Mouse (Mus musculus): ENCODE results near the gene S100a2. TPM values are rescaled to one million over a fixed set of nuclear protein-coding genes. Genes with fewer than 3 reads are reported as not detected.

S100a2 gene
- total and polyA plus RNA-seq, 3 experiments = not detected

DNA sequence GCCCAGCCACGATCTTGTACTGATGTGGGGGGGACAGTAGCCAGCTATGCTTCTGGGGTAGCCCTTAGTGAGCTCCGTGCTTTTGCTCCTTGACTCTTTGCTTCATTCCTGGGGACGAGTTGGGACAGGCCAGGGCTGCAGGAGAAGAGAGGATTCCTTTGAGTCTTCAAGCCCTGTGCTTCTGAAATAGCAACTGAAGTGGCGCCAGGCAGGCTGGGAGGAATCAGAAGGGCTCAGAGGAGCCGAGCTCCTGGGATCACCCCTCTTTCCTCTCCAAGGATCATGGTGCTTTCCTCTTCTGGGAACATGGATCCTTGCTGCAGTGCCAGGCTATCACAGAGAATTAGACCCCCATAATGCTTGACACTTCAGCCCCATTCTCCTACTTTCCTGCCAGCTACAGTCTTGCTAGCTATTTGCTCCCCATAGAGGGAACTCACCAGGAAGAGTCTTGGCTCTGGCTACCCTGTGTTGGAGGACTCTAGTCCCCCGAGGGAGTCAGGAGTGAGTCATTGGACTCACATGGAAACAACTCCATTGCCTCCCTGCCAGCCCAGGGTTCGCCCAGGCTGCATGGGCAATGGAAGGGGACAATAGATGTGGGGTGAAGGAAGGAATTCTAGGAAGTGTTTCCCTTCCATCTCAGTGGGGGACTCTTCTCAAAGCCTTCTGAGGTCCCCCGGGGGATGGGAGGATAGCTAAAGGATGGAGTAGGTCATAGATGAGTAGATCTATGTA lies 10.6 kb downstream of the S100a2 start:
- no peaks in the 10 kb centered on the region for H3K79me2 ChIP-seq (ENCODE audit: control insufficient read depth, insufficient read depth, low read length, poor library complexity)
- H3K27ac ChIP-seq (ENCODE audit: control insufficient read depth, low read depth, low read length) = no peak overlapping the region
- TF ChIP-seq POLR2AphosphoS2 (IDR thresholded peaks at IDR 0.05; ENCODE audit: low read length) = no peak
- TF ChIP-seq ZMIZ1 (IDR thresholded peaks at IDR 0.05; ENCODE audit: low read depth, low read length) = no peak
- no peak for TF ChIP-seq SIN3A (IDR thresholded peaks at IDR 0.05; ENCODE audit: low read length)
- TF ChIP-seq NELFE (IDR thresholded peaks at IDR 0.05; ENCODE audit: low read depth, low read length) = no peak
- no peak for TF ChIP-seq MAX (IDR thresholded peaks at IDR 0.05; ENCODE audit: low read length)
- no peak for TF ChIP-seq MYB (IDR thresholded peaks at IDR 0.05; ENCODE audit: low read depth, low read length)
- TF ChIP-seq CHD2 (IDR thresholded peaks at IDR 0.05; ENCODE audit: low read length) = no peak
- TF ChIP-seq ZC3H11A (IDR thresholded peaks at IDR 0.05; ENCODE audit: low read depth, low read length) = no peak
- TF ChIP-seq USF2 (IDR thresholded peaks at IDR 0.05; ENCODE audit: borderline replicate concordance in 1 of 2, insufficient read depth in 1 of 2, low read depth in 1 of 2, low read length in 2 of 2) = no peak
- no peak for TF ChIP-seq GATA1 (IDR thresholded peaks at IDR 0.05; ENCODE audit: low read depth, low read length)
- no peak for TF ChIP-seq ETS1 (IDR thresholded peaks at IDR 0.05; ENCODE audit: low read depth, low read length)
- no peak overlapping the region for H3K9ac ChIP-seq (ENCODE audit: control insufficient read depth, low read depth, low read length, poor library complexity, severe bottlenecking)
- H3K36me3 ChIP-seq (ENCODE audit: control insufficient read depth in 1 of 2, insufficient read depth in 2 of 2, low read length in 2 of 2) = peaks cover 0 to 18% of the 10 kb centered on the region in 2 experiments; a peak in 2 of 4 replicates
- peaks cover 8 to 23% of the 10 kb centered on the region in 2 experiments for H3K4me1 ChIP-seq (ENCODE audit: control insufficient read depth in 1 of 2, insufficient read depth in 2 of 2, low read length in 2 of 2)
- DNase-seq (ENCODE audit: low read depth, low spot score) = no peak
- no peaks in the 10 kb centered on the region for H3K9me3 ChIP-seq (replicated peaks; ENCODE audit: insufficient read depth, low read length)
- H3K27me3 ChIP-seq (ENCODE audit: control insufficient read depth in 1 of 2, insufficient read depth in 2 of 2, low read length in 2 of 2) = peaks cover 0 to 1% of the 10 kb centered on the region in 2 experiments; a peak in 1 of 4 replicates
- H3K4me3 ChIP-seq (ENCODE audit: control insufficient read depth in 1 of 2, insufficient read depth in 1 of 2, low read depth in 2 of 2, low read length in 2 of 2) = no peak overlapping the region

DNA sequence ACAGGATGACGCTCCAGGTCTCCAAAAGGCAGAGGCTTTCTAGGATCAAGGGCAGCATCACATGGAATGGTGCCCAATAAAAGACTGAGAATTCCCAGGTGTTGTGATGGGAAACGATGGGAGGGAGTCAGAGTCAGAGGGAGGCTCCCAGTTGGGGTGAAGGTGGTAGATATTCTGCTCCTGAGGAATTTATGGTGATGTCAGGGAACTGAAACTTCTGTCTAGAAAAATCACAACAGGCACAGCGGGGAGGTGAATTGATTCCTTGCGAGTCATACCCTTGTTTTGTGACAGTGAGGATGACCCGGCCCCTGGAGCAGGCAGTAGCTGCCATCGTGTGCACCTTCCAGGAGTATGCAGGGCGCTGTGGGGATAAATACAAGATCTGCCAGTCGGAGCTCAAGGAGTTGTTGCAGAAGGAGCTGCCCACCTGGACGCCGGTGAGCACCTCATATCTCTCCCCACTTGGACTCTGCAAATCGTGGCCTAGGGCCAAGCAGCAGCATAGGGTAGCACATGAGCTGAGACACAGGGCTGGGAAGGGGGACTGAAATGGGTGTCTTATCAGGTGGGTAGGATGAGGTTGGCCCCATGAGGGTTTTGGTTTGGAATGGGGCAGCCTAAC lies 11.6 kb downstream of the S100a2 start, which contains the start of gene Gm42674:
TSS of gene Gm42674 (plus strand) at position 419 of the 625 bp plus-strand sequence.
- DNase-seq (ENCODE audit: low read depth, low spot score) = no peak
- H3K36me3 ChIP-seq (ENCODE audit: control insufficient read depth in 1 of 2, insufficient read depth in 2 of 2, low read length in 2 of 2) = peaks cover 0 to 19% of the 10 kb centered on the region in 2 experiments; a peak in 2 of 4 replicates
- H3K79me2 ChIP-seq (ENCODE audit: control insufficient read depth, insufficient read depth, low read length, poor library complexity) = no peaks in the 10 kb centered on the region
- peaks cover 0 to 1% of the 10 kb centered on the region in 2 experiments; a peak in 1 of 4 replicates for H3K27me3 ChIP-seq (ENCODE audit: control insufficient read depth in 1 of 2, insufficient read depth in 2 of 2, low read length in 2 of 2)
- peaks cover 8 to 23% of the 10 kb centered on the region in 2 experiments for H3K4me1 ChIP-seq (ENCODE audit: control insufficient read depth in 1 of 2, insufficient read depth in 2 of 2, low read length in 2 of 2)
- no peaks in the 10 kb centered on the region for H3K9me3 ChIP-seq (replicated peaks; ENCODE audit: insufficient read depth, low read length)
- TF ChIP-seq EP300 (IDR thresholded peaks at IDR 0.05; ENCODE audit: low read depth in 1 of 2, low read length in 2 of 2) (no peak), GABPA (IDR thresholded peaks at IDR 0.05; ENCODE audit: low read depth, low read length) (no peak), TCF12 (IDR thresholded peaks at IDR 0.05; ENCODE audit: low read depth, low read length) (no peak), GATA1 (IDR thresholded peaks at IDR 0.05; ENCODE audit: low read depth, low read length) (no peak), JUND (IDR thresholded peaks at IDR 0.05; ENCODE audit: low read depth, low read length) (no peak), MEF2A (IDR thresholded peaks at IDR 0.05; ENCODE audit: extremely low read depth, insufficient replicate concordance, low read depth, low read length, poor library complexity, severe bottlenecking) (no peak), HCFC1 (IDR thresholded peaks at IDR 0.05; ENCODE audit: low read depth, low read length) (no peak), UBTF (IDR thresholded peaks at IDR 0.05; ENCODE audit: borderline replicate concordance, insufficient read depth, low read depth, low read length) (no peak), BHLHE40 (IDR thresholded peaks at IDR 0.05; ENCODE audit: borderline replicate concordance, low read depth, low read length) (no peak), ZNF384 (IDR thresholded peaks at IDR 0.05; ENCODE audit: low read depth, low read length) (no peak), NRF1 (IDR thresholded peaks at IDR 0.05; ENCODE audit: insufficient read depth, low read depth, low read length, poor library complexity, severe bottlenecking) (no peak), POLR2A (IDR thresholded peaks at IDR 0.05; ENCODE audit: control insufficient read depth in 1 of 2, insufficient read depth in 1 of 2, low read depth in 1 of 2, low read length in 2 of 2, poor library complexity in 1 of 2) (no peak)
- H3K9ac ChIP-seq (ENCODE audit: control insufficient read depth, low read depth, low read length, poor library complexity, severe bottlenecking) = no peak within 1 kb of the TSS
- no peak within 1 kb of the TSS for H3K27ac ChIP-seq (ENCODE audit: control insufficient read depth, low read depth, low read length)
- H3K4me3 ChIP-seq (ENCODE audit: control insufficient read depth in 1 of 2, insufficient read depth in 1 of 2, low read depth in 2 of 2, low read length in 2 of 2) = no peak within 1 kb of the TSS
